Mouse (Mus musculus): ENCODE data around the gene Iqcj. TPM values are rescaled to one million over a fixed set of nuclear protein-coding genes. Genes with fewer than 3 reads are reported as not detected.

Gene Iqcj
- total and polyA plus RNA-seq, 2 experiments from 2014 or later, result 0.26 to 0.34 TPM

DNA sequence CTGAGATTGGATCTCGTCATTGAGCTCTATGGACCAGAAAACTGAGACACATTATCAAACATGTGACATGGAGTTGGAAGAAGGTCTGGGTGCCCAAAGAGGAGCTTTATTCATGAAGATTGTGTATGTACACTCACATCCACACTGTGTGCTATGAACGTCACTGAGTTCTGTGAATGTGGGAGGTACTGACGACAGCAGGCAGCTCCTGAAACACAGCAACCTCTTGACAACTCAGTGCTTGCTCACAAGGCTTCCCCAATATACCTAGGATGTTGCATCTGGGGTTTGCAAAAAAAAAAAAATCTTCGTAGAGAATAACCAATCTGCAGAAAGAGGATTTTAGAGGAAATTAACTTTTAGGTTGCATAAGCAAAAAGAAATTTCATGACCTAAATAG, 31.1 kb downstream of the Iqcj start:
- DNase-seq (ENCODE audit: low spot score) (no peak), ATAC-seq (no peak)
- Histone ChIP-seq H3K4me3 (ENCODE audit: low read length) (no peak overlapping the region), H3K4me2 (ENCODE audit: low read depth, low read length) (no peak overlapping the region), H3K36me3 (ENCODE audit: insufficient read depth, low read length) (no peaks in the 10 kb centered on the region), H3K27ac (no peak overlapping the region), H3K9me3 (ENCODE audit: low read length) (no peaks in the 10 kb centered on the region), H3K27me3 (ENCODE audit: insufficient read depth, low read length) (no peaks in the 10 kb centered on the region), H3K4me1 (ENCODE audit: insufficient read depth, low read length) (no peaks in the 10 kb centered on the region), H3K9ac (replicated peaks; ENCODE audit: low read length) (no peak overlapping the region)
- no peak for TF ChIP-seq CTCF (IDR thresholded peaks at IDR 0.05; ENCODE audit: low read depth)
- 74% methylated on average over 4 of the region's 4 CpGs for WGBS

DNA sequence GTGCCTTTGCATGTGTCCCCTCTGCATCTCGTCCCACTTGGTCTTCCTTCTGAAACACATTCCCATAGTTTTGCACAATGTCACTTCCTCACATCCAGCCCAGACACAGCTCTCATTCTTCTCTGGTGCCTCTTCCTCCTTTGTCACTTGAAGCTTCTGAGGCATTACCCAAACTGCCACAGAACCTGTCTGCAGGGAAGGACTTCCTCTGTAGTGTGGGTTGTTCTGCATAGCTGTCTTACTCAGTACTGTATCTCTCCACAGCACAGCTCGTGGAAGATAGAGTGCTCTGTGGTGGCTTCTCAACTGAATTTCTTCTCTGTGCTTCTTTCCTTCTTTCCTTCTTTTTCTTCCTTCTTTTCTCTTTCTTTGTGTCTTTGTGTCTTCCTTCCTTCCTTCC, 33.4 kb downstream of the Iqcj start:
- Histone ChIP-seq H3K9me3 (ENCODE audit: low read length) (no peaks in the 10 kb centered on the region), H3K27ac (no peak overlapping the region), H3K4me2 (ENCODE audit: low read depth, low read length) (no peak overlapping the region), H3K9ac (replicated peaks; ENCODE audit: low read length) (no peak overlapping the region), H3K27me3 (ENCODE audit: insufficient read depth, low read length) (no peaks in the 10 kb centered on the region), H3K36me3 (ENCODE audit: insufficient read depth, low read length) (no peaks in the 10 kb centered on the region), H3K4me3 (ENCODE audit: low read length) (no peak overlapping the region), H3K4me1 (ENCODE audit: insufficient read depth, low read length) (no peaks in the 10 kb centered on the region)
- ATAC-seq (no peak), DNase-seq (ENCODE audit: low spot score) (no peak)
- TF ChIP-seq CTCF (IDR thresholded peaks at IDR 0.05; ENCODE audit: low read depth), result no peak
- WGBS, result 87% methylated on average over 2 of the region's 2 CpGs

DNA sequence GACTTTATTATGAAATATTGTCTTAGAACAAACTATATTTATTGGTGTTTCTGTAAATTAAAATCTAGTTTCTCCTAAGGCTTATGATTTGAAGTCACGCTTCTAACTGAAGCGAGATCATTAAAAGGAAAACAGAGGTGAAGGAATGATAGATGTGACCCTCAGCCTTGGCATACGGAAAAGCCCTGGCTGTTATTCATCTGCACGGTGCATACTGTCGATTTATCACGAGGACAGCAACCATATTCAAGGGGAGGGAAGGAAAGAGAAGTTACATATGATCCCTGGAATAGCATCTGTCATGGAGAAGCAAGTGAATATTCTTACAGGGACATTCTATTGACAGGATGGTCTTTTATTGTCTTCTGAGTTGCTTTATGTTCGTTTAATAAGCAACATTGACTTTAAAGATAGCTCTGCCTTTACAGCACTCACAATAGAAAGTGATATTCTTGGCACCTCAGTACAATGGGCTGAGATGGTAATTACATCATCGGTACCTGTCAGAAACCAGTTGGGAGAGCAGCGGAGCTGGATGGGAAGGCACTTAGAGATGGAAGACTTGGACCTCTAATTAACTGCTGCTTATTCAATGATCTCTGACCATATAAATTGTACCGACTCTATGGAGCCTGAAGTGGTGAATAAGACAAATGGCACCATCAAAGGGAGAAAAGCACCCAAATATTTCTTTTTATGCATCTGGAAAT, 38.6 kb downstream of the Iqcj start:
- no peak for ATAC-seq
- H3K36me3 ChIP-seq (ENCODE audit: insufficient read depth, low read length), result no peaks in the 10 kb centered on the region
- no peaks in the 10 kb centered on the region for H3K4me1 ChIP-seq (ENCODE audit: insufficient read depth, low read length)
- no peak overlapping the region for H3K4me3 ChIP-seq (ENCODE audit: low read length)
- H3K27me3 ChIP-seq (ENCODE audit: insufficient read depth, low read length), result no peaks in the 10 kb centered on the region
- no peak overlapping the region for H3K27ac ChIP-seq
- no peak overlapping the region for H3K4me2 ChIP-seq (ENCODE audit: low read depth, low read length)
- WGBS, result 73% methylated on average over 10 of the region's 10 CpGs
- no peak overlapping the region for H3K9ac ChIP-seq (replicated peaks; ENCODE audit: low read length)
- H3K9me3 ChIP-seq (ENCODE audit: low read length), result no peaks in the 10 kb centered on the region
- TF ChIP-seq CTCF (IDR thresholded peaks at IDR 0.05; ENCODE audit: low read depth), result no peak
- no peak for DNase-seq (ENCODE audit: low spot score)

DNA sequence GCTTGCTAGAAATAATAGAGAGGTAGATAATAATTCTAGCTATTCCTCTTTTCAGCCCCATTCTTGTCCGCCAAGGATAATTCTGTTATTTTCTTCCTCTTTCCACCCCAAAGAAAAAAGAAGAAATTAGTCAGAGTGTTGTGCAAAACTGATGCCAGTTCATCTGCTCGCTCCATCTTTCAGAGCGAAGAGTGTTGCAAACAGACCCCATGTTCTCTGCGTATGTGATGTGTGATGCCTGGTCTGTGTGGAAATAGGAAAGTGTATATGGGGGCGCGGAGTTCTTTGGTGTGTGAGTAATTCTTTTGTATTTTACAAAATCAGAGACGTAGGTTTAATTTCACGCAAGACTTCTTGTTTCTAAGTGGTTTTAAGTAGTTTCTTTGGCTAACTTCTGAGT, 39.2 kb downstream of the Iqcj start:
- no peak overlapping the region for H3K27ac ChIP-seq
- no peaks in the 10 kb centered on the region for H3K27me3 ChIP-seq (ENCODE audit: insufficient read depth, low read length)
- ATAC-seq (no peak), DNase-seq (ENCODE audit: low spot score) (no peak)
- H3K9ac ChIP-seq (replicated peaks; ENCODE audit: low read length), result no peak overlapping the region
- 75% methylated on average over 8 of the region's 8 CpGs for WGBS
- no peak overlapping the region for H3K4me3 ChIP-seq (ENCODE audit: low read length)
- H3K4me2 ChIP-seq (ENCODE audit: low read depth, low read length), result no peak overlapping the region
- H3K36me3 ChIP-seq (ENCODE audit: insufficient read depth, low read length), result no peaks in the 10 kb centered on the region
- H3K9me3 ChIP-seq (ENCODE audit: low read length), result no peaks in the 10 kb centered on the region
- TF ChIP-seq CTCF (IDR thresholded peaks at IDR 0.05; ENCODE audit: low read depth), result no peak
- no peaks in the 10 kb centered on the region for H3K4me1 ChIP-seq (ENCODE audit: insufficient read depth, low read length)

DNA sequence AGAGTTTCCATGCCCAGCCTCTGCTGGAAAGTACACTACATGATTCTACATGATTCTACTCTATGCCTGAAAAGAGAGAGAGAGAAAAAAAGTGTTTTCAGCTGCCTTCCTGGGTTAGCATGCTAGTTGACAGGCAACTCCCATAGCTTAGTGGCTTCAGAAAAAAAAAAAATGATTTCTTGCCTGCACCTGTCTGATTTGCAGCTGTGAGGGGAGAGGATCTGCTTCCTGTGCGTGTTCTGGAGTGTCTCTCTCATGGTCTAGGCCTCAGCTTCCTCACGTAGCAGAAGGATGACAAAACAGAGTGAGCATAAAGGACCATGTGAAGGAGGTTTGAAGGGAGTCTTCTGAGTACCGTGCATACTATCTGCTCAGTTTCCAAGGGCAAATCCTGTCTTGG, 39.9 kb downstream of the Iqcj start:
- no peak overlapping the region for H3K9ac ChIP-seq (replicated peaks; ENCODE audit: low read length)
- H3K9me3 ChIP-seq (ENCODE audit: low read length), result no peaks in the 10 kb centered on the region
- no peaks in the 10 kb centered on the region for H3K4me1 ChIP-seq (ENCODE audit: insufficient read depth, low read length)
- 79% methylated on average over 3 of the region's 3 CpGs for WGBS
- H3K4me2 ChIP-seq (ENCODE audit: low read depth, low read length), result no peak overlapping the region
- no peak overlapping the region for H3K27ac ChIP-seq
- H3K27me3 ChIP-seq (ENCODE audit: insufficient read depth, low read length), result no peaks in the 10 kb centered on the region
- no peak for TF ChIP-seq CTCF (IDR thresholded peaks at IDR 0.05; ENCODE audit: low read depth)
- no peak overlapping the region for H3K4me3 ChIP-seq (ENCODE audit: low read length)
- no peaks in the 10 kb centered on the region for H3K36me3 ChIP-seq (ENCODE audit: insufficient read depth, low read length)
- no peak for DNase-seq (ENCODE audit: low spot score)
- ATAC-seq, result no peak

DNA sequence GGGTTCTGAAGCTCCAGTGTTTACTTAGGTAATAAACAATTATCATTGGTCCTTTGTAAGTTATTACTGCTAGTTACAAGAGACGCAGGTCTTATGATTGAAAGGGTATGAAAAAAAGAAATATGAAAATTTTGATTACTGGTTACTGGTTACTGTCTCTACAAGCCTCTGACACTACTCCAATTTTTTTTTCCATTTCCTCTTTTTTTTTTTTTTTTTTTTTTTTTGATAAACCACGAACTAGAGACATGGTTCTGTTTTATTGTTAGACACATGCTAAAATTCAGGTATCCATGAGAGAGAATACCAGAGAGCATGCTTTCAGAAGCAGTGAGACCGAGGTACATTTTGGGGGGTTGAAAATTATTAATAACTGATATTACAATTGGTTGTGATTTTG, 43.8 kb downstream of the Iqcj start:
- TF ChIP-seq CTCF (IDR thresholded peaks at IDR 0.05; ENCODE audit: low read depth), result no peak
- WGBS, result 84% methylated on average over 3 of the region's 3 CpGs
- DNase-seq (ENCODE audit: low spot score) (no peak), ATAC-seq (no peak)
- no peak overlapping the region for H3K4me2 ChIP-seq (ENCODE audit: low read depth, low read length)
- no peaks in the 10 kb centered on the region for H3K4me1 ChIP-seq (ENCODE audit: insufficient read depth, low read length)
- no peak overlapping the region for H3K27ac ChIP-seq
- no peaks in the 10 kb centered on the region for H3K9me3 ChIP-seq (ENCODE audit: low read length)
- no peak overlapping the region for H3K4me3 ChIP-seq (ENCODE audit: low read length)
- no peak overlapping the region for H3K9ac ChIP-seq (replicated peaks; ENCODE audit: low read length)
- no peaks in the 10 kb centered on the region for H3K27me3 ChIP-seq (ENCODE audit: insufficient read depth, low read length)
- H3K36me3 ChIP-seq (ENCODE audit: insufficient read depth, low read length), result no peaks in the 10 kb centered on the region

DNA sequence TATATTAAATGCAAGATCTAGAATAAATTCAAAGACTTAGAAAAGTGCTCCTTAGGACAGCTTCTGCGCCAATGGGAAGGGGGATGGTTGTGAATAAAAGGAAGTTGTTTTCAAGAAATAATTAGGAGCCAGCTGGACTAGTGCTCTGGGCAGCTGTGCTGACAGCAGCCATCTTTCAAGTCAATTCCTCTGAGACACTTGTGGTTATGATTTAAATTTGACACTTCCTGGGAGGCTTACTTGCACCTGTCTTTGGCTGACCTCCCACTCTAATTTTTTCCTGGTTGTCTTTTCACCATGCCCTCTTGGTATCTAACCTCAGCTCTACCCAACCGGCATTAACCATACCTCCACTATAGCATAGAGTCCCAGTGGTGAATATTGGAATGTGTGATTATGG, 55.0 kb downstream of the Iqcj start:
- ATAC-seq (no peak), DNase-seq (ENCODE audit: low spot score) (no peak)
- no peaks in the 10 kb centered on the region for H3K9me3 ChIP-seq (ENCODE audit: low read length)
- H3K4me1 ChIP-seq (ENCODE audit: insufficient read depth, low read length), result no peaks in the 10 kb centered on the region
- no peak overlapping the region for H3K4me2 ChIP-seq (ENCODE audit: low read depth, low read length)
- 81% methylated on average over 2 of the region's 2 CpGs for WGBS
- no peak overlapping the region for H3K27ac ChIP-seq
- H3K4me3 ChIP-seq (ENCODE audit: low read length), result no peak overlapping the region
- no peaks in the 10 kb centered on the region for H3K36me3 ChIP-seq (ENCODE audit: insufficient read depth, low read length)
- H3K9ac ChIP-seq (replicated peaks; ENCODE audit: low read length), result no peak overlapping the region
- TF ChIP-seq CTCF (IDR thresholded peaks at IDR 0.05; ENCODE audit: low read depth), result no peak
- no peaks in the 10 kb centered on the region for H3K27me3 ChIP-seq (ENCODE audit: insufficient read depth, low read length)
